Mouse (Mus musculus) MN1 (cell line): Measurements from ENCODE around the gene Pom121l2.
A peak's percentile ranks its signal among the peaks of the same experiment; 100 is the strongest.

Source experiments
- DNase-seq: peaks from one replicate; pipeline ENCODE4 v3.0.0-alpha.2; 2016; ENCODE audit warnings: low spot score

Gene Pom121l2

GRCm38 (mm10) chr13:21993957-21994738, 13.2 kb downstream of the Pom121l2 start:
- peak; percentile 76 for DNase-seq

- DNase-seq: no peak
These were observed 13.9 kb downstream of the Pom121l2 start for GRCm38 (mm10) chr13:21994896-21995295.

- peak; percentile 70 for DNase-seq
These were observed 14.4 kb downstream of the Pom121l2 start for GRCm38 (mm10) chr13:21995331-21995914.

- DNase-seq: peak; percentile 65
These were observed 15.3 kb downstream of the Pom121l2 start for GRCm38 (mm10) chr13:21996101-21996839.

GRCm38 (mm10) chr13:21996840-21997185, 15.8 kb downstream of the Pom121l2 start:
- no peak for DNase-seq

- DNase-seq: no peak
These were observed 16.3 kb downstream of the Pom121l2 start for GRCm38 (mm10) chr13:21997201-21997820.

GRCm38 (mm10) chr13:21997821-21998220, 16.8 kb downstream of the Pom121l2 start:
- no peak for DNase-seq

- DNase-seq: no peak
These were observed 17.4 kb downstream of the Pom121l2 start for GRCm38 (mm10) chr13:21998412-21998811.

GRCm38 (mm10) chr13:21999147-21999546, 18.2 kb downstream of the Pom121l2 start:
- no peak for DNase-seq

- DNase-seq: no peak
These were observed 20.4 kb downstream of the Pom121l2 start for GRCm38 (mm10) chr13:22001346-22001745.

- no peak for DNase-seq
These were observed 20.8 kb downstream of the Pom121l2 start for GRCm38 (mm10) chr13:22001823-22002222.

GRCm38 (mm10) chr13:22005605-22006333, 24.8 kb downstream of the Pom121l2 start:
- DNase-seq: peak; percentile 67

- peak; percentile 70 for DNase-seq
These were observed 25.5 kb downstream of the Pom121l2 start for GRCm38 (mm10) chr13:22006334-22007120.

- DNase-seq: no peak
These were observed 26.1 kb downstream of the Pom121l2 start for GRCm38 (mm10) chr13:22007121-22007510.

- no peak for DNase-seq
These were observed 26.9 kb downstream of the Pom121l2 start for GRCm38 (mm10) chr13:22007872-22008271.

GRCm38 (mm10) chr13:22008707-22009106, 27.7 kb downstream of the Pom121l2 start:
- DNase-seq: no peak

- no peak for DNase-seq
These were observed 28.6 kb downstream of the Pom121l2 start, which contains the start of gene Prss16 for GRCm38 (mm10) chr13:22009642-22010041. TSS of gene Prss16 (minus strand) at chr13:22009742.

- no peak for DNase-seq
These were observed 32.7 kb downstream of the Pom121l2 start for GRCm38 (mm10) chr13:22013716-22014115.

- peak; percentile 55 for DNase-seq
These were observed 33.4 kb downstream of the Pom121l2 start for GRCm38 (mm10) chr13:22014411-22014845.

- peak; percentile 91 for DNase-seq
These were observed 34.8 kb downstream of the Pom121l2 start for GRCm38 (mm10) chr13:22015479-22016450.
